Mouse (Mus musculus) G1E (cell line): ENCODE data around the gene Ang.

ENCODE experiments used
- CTCF ChIP-seq: IDR thresholded peaks from 2 replicates; pipeline ENCODE4 v1.5.1; 2012; ENCODE audit warnings: low read depth, low read length, inconsistent platforms, mixed read lengths
- GATA2 ChIP-seq: IDR thresholded peaks from 2 replicates; pipeline ENCODE4 v1.6.1; 2012; ENCODE audit warnings: low read depth, low read length, inconsistent platforms, borderline replicate concordance
- POLR2AphosphoS5 ChIP-seq: IDR thresholded peaks from 2 replicates; pipeline ENCODE4 v1.6.1; 2012; ENCODE audit warnings: low read depth, low read length, inconsistent platforms; ENCODE audit not compliant: insufficient replicate concordance
- TAL1 ChIP-seq: conservative IDR thresholded peaks from 2 replicates; pipeline ENCODE4 v1.6.1; 2012; ENCODE audit warnings: low read depth, low read length, inconsistent platforms, mixed read lengths

DNA sequence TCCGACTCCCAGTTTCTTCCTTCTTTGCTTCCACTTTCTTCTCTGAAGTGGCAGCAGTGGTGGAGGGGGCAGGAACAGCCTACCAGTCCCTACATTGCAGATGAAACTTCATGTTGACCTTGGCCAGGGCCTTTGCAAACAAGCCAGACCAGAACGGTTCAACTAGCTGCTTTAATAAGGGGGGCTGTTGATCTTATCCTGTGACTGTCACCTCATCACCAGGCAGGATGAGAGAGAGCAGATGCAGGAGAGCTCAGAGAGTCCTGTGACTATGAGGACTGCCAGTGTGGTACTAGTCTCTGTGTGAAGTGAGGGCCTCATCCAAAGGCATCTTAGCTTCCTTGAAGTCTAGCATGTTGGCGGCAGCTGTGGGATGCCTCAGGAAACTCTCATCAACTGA lies 57.1 kb downstream of the Ang start:
- no peak for TF ChIP-seq CTCF
- TF ChIP-seq GATA2 = no peak
- TF ChIP-seq POLR2AphosphoS5 = no peak
- TF ChIP-seq TAL1 = no peak
